Mouse (Mus musculus) intestine, embryonic 16.5 days (tissue): ENCODE data around the gene Arhgef16. TPM values are rescaled to one million over a fixed set of nuclear protein-coding genes. Genes with fewer than 3 reads are reported as not detected.
A peak's percentile ranks its signal among the peaks of the same experiment; 100 is the strongest.

Experiments used
- ATAC-seq: fragments of 200-750 bp; cut with Nextera tagmentation; 2 replicates; pipeline ENCODE4 v1.8.0; 2017; ENCODE audit warnings: moderate TSS enrichment, moderate library complexity
- H3K27ac ChIP-seq: fragments of 300-500 bp; sonication (generic); 2 replicates; pipeline ENCODE4 v1.5.1; 2014; ENCODE audit warnings: mild to moderate bottlenecking, low read length
- H3K27me3 ChIP-seq: fragments of 300-500 bp; sonication (generic); replicated peaks from 2 replicates; pipeline ENCODE4 v1.6.1; 2014; ENCODE audit warnings: low read length, control low read depth, mixed read lengths; ENCODE audit not compliant: control insufficient read depth, insufficient read depth
- H3K36me3 ChIP-seq: fragments of 300-500 bp; sonication (generic); 2 replicates; pipeline ENCODE4 v1.6.1; 2014; ENCODE audit warnings: low read length, control low read depth; ENCODE audit not compliant: control insufficient read depth, insufficient read depth
- H3K4me1 ChIP-seq: fragments of 300-500 bp; sonication (generic); 2 replicates; pipeline ENCODE4 v1.6.1; 2014; ENCODE audit warnings: low read length, control low read depth, mixed read lengths; ENCODE audit not compliant: control insufficient read depth, insufficient read depth
- H3K4me2 ChIP-seq: fragments of 300-500 bp; sonication (generic); 2 replicates; pipeline ENCODE4 v1.6.1; 2014; ENCODE audit warnings: low read depth, low read length, control low read depth
- H3K4me3 ChIP-seq: fragments of 300-500 bp; sonication (generic); 2 replicates; pipeline ENCODE4 v1.5.1; 2014; ENCODE audit warnings: mild to moderate bottlenecking, low read length
- H3K9ac ChIP-seq: fragments of 300-500 bp; sonication (generic); 2 replicates; pipeline ENCODE4 v1.6.1; 2014; ENCODE audit warnings: low read depth, low read length
- H3K9me3 ChIP-seq: fragments of 300-500 bp; sonication (generic); 2 replicates; pipeline ENCODE4 v1.6.1; 2016; ENCODE audit warnings: low read length, control low read depth; ENCODE audit not compliant: control insufficient read depth
- WGBS: fragments of 180-500 bp; shearing (Covaris S2); extraction: QIAGEN DNeasy Blood & Tissue Kit; methylation state at CpG from one replicate; pipeline ENCODE4 v1.1.7; 2014; 5-methylcytosine and 5-hydroxymethylcytosine counted together
- polyA plus RNA-seq: library from polyadenylated mRNA; unstranded; fragments of >200 nt; fragmentation: Nextera tagmentation; extraction: Ambion mirVana; gene quantifications from 2 replicates; pipeline ENCODE4 v1.2.1, GENCODE M21; 2015

The Arhgef16 gene
- polyA plus RNA-seq, 1 experiment from 2014 or later, result 69.5 TPM

DNA sequence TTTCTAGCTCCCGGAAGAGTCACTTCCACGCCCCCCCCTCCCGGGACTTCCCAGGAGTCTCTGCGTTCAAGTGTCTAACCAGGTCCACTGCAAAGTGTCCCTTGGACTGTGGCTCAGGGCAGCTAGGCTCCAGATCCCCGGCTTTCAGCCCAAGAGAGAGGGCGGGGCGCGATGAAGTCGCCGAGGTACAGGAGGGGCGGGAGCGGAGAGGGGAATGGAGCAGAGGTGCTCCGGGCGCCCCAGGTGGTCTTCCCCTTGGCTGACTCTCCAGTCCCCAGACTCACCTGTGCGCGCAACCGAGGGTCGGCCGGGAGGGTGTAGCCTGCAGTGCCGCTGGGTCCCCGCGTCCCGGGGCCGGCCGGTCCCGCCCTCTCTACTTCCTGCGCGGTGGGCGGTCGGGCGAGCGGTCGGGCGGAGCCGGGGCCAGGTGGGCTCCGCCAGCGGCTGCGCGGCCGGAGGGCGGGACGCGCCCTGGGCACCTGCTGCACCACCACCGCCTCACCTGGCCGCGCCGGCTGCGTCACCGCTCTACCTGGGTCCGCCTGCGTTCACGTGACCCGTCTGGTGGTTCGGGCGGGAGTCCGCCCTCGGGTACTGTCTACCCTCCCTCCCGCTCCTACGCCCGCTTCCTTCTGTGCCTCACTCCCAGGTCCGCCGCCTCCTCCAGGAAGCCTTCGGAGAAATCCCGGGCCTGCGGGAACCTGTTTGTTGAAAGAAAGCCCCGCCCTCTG is 1.8 kb downstream of the Arhgef16 start:
- H3K27ac ChIP-seq, result peak overlapping the region; percentile 94
- no peaks in the 10 kb centered on the region for H3K36me3 ChIP-seq
- peak; percentile 86 for ATAC-seq
- H3K4me3 ChIP-seq, result peak overlapping the region; percentile 62
- no peaks in the 10 kb centered on the region for H3K9me3 ChIP-seq
- peak overlapping the region; percentile 71 for H3K9ac ChIP-seq
- whole genome bisulfite sequencing, result under 1% methylated on average over 66 of the region's 66 CpGs
- H3K4me2 ChIP-seq, result peak overlapping the region; percentile 75
- H3K4me1 ChIP-seq, result peaks cover 25% of the 10 kb centered on the region; the same call in 1 of the 2 replicates
- H3K27me3 ChIP-seq, result peaks cover 10% of the 10 kb centered on the region; the same call in 1 of the 2 replicates

DNA sequence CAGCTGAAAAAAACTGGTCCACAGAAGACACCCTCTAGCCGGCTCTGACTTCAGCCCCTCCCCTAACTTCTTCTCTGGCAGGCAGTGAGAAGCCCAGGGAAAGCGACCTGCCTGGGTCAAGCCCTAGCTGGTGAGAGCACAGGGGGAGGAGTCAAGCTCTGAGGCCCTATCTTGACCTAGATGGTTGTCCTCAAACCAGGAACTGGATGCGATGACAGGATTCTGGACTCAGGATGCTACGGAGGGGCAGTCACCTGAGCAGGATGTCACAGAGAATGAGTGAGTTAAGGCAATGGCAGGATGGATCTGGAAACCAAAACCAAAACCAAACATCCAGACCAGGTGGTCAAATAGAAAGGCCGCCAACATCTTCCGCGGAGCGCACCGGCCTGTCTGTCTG is 3.7 kb downstream of the Arhgef16 start:
- Histone ChIP-seq H3K4me2 (peak overlapping the region; percentile 75), H3K9me3 (no peaks in the 10 kb centered on the region), H3K27ac (peak overlapping the region; percentile 74), H3K9ac (peak overlapping the region; percentile 56), H3K36me3 (no peaks in the 10 kb centered on the region), H3K4me1 (peaks cover 40% of the 10 kb centered on the region), H3K27me3 (peaks cover 10% of the 10 kb centered on the region; the same call in 1 of the 2 replicates), H3K4me3 (peak overlapping the region; percentile 62)
- WGBS, result 31% methylated on average over 9 of the region's 9 CpGs
- peak; percentile 41 for ATAC-seq

DNA sequence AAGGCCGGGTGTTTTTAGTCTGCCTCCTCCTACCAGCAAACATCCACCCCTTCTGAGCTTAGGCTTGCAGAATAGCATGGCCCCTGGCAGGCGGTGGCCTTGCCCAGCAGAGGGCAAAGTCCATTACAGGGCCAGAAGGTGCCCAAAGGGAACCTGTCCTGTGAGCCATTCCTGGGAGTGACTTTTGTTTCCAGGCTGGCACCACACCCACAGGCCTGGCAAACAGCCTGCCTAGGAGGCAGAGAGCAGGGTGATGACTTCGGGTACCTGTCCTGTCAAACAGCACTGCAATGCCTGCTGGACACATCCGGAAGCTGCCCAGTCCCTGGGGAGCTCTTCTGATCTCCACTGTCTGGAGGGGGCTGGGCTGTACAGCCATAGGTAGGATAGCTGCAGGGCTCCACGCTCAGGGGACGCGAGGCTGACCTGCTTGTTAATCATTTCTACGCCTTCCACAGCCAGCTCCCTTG is 7.2 kb downstream of the Arhgef16 start:
- WGBS, result 25% methylated on average over 8 of the region's 8 CpGs
- peak overlapping the region; percentile 49 for H3K9ac ChIP-seq
- peaks cover 36% of the 10 kb centered on the region for H3K4me1 ChIP-seq

DNA sequence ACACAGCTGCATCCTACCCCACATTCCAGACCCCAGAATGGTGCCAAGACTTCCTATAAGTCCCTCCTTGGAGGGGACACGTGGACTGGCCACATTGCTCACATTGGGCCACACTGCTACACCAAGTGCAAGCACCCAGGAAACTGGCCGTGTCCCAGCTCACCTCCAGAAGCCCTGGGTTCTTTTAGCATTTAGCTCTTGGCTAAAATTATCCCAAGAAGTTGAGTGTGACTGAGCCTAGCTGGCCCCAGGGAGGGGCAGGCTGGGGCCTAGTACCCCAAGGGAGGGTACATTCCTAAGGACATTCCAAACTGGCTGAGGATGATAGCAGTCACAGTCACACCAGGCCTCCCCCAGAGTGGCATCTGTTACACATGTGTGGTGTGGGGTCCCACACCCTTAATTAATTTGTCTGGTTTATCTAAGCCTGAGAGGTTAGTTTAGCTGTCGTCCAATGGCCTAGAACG is 7.7 kb downstream of the Arhgef16 start:
- Histone ChIP-seq H3K4me2 (peak overlapping the region; percentile 49), H3K4me1 (peaks cover 36% of the 10 kb centered on the region), H3K9ac (peak overlapping the region; percentile 49; the same call in 1 of the 2 replicates), H3K36me3 (no peaks in the 10 kb centered on the region), H3K4me3 (no peak overlapping the region; the same call in 1 of the 2 replicates), H3K27me3 (no peaks in the 10 kb centered on the region), H3K27ac (peak overlapping the region; percentile 90), H3K9me3 (no peaks in the 10 kb centered on the region)
- ATAC-seq, result peak; percentile 39
- 24% methylated on average over 4 of the region's 4 CpGs for WGBS

More for the DNA sequence above, 7.2 kb downstream of the Arhgef16 start:
- H3K27me3 ChIP-seq, result no peaks in the 10 kb centered on the region
- peak; percentile 88 for ATAC-seq
- peak overlapping the region; percentile 49 for H3K4me2 ChIP-seq
- no peaks in the 10 kb centered on the region for H3K9me3 ChIP-seq
- H3K4me3 ChIP-seq, result peak overlapping the region; percentile 19
- peak overlapping the region; percentile 90 for H3K27ac ChIP-seq
- no peaks in the 10 kb centered on the region for H3K36me3 ChIP-seq

DNA sequence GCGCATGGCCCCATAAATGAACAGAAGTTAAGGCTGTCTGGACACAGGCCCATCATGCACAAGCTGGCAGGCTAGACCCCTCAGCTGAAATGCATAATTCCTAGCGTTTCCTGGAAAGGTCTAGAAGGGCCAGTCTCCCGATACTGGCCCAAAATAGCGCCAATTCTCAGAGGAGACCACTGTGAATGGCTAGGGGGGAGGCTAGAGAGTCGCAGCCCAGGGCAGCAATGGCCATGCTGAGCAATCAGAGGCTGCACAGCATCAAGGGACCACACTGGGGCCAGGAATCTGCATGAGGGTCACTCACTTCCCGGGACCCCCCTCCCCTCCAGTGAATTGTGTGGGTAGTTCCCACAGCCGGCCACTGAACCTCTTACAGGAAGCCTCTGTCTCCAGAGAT is 17.8 kb downstream of the Arhgef16 start:
- Histone ChIP-seq H3K27me3 (no peaks in the 10 kb centered on the region), H3K4me1 (no peaks in the 10 kb centered on the region), H3K4me2 (no peak overlapping the region), H3K4me3 (no peak overlapping the region), H3K9me3 (no peaks in the 10 kb centered on the region), H3K9ac (no peak overlapping the region), H3K36me3 (no peaks in the 10 kb centered on the region; the same call in 1 of the 2 replicates), H3K27ac (no peak overlapping the region)
- ATAC-seq, result no peak
- 60% methylated on average over 7 of the region's 7 CpGs for WGBS

DNA sequence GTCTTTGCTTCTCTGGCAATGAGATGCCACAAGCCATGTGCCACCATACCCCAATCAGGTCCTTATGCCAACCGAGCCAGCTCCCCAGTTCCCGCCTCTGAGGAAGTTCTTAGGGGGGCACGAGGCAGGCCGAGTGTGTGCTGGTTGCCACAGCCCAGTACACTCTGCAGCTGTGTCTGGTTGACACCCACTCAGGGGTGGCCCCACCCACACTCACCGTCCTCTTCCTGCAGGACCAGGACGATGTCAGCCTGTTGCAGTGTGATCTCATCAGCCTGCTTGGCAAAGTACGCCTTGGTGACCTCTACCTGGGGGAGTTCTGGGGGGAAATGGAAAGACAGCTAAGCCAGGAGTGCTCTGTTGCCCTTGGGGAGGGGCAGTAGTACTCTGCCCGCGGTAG is 22.0 kb downstream of the Arhgef16 start:
- Histone ChIP-seq H3K27me3 (no peaks in the 10 kb centered on the region), H3K4me2 (no peak overlapping the region), H3K36me3 (no peaks in the 10 kb centered on the region; the same call in 1 of the 2 replicates), H3K4me1 (no peaks in the 10 kb centered on the region), H3K4me3 (no peak overlapping the region), H3K27ac (no peak overlapping the region), H3K9ac (no peak overlapping the region), H3K9me3 (no peaks in the 10 kb centered on the region)
- ATAC-seq, result no peak
- WGBS, result 65% methylated on average over 9 of the region's 9 CpGs

DNA sequence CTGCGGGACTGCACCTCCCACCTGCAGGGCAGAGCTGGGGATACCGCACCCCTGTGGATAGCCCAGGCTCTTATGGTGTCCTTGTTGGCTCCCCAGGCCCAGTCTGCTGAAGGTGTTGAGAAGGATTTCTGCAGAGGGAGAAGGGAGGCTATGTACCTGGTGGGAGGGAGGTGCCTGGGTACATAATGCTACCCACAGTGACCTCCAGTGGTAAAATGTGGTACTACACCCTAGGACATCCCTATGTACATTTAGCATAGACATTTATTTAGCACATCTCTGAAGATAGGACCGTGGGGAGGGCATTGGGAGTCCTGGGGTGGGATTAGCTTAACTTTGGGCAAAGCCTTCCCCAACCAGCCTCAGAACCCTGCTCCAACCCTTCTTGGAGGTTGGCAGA is 28.5 kb downstream of the Arhgef16 start:
- peaks cover 10% of the 10 kb centered on the region for H3K4me1 ChIP-seq
- H3K4me2 ChIP-seq, result no peak overlapping the region
- no peak; the same call in 1 of the 2 replicates for ATAC-seq
- no peaks in the 10 kb centered on the region for H3K27me3 ChIP-seq
- H3K9me3 ChIP-seq, result no peaks in the 10 kb centered on the region
- no peak overlapping the region for H3K27ac ChIP-seq
- H3K36me3 ChIP-seq, result no peaks in the 10 kb centered on the region
- no peak overlapping the region for H3K4me3 ChIP-seq
- 46% methylated on average over 3 of the region's 3 CpGs for WGBS
- no peak overlapping the region for H3K9ac ChIP-seq

DNA sequence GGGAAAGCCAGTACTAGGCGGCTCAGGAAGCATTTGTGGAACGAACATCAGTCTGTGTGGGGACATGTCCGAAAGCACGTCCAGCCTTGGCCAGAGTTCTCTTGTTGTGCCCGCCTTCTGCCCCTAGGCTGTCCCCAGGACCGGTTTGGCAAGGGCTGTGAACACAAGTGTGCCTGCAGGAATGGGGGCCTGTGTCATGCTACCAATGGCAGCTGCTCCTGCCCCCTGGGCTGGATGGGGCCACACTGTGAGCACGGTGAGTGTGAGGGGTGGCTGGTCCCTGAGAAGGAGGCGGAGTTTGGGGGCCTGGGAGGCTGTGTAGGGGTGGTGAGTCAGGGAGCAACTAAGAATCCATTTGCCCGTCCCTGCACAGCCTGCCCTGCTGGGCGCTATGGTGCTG is 32.0 kb downstream of the Arhgef16 start:
- Histone ChIP-seq H3K4me2 (0 out of 2 replicates have a peak overlapping the region, but pooled peaks have one; percentile 32), H3K27ac (no peak overlapping the region), H3K27me3 (no peaks in the 10 kb centered on the region), H3K9ac (peak overlapping the region; percentile 21; the same call in 1 of the 2 replicates), H3K9me3 (no peaks in the 10 kb centered on the region), H3K4me1 (peaks cover 10% of the 10 kb centered on the region), H3K36me3 (no peaks in the 10 kb centered on the region), H3K4me3 (no peak overlapping the region; the same call in none of the 2 replicates)
- WGBS, result 40% methylated on average over 10 of the region's 10 CpGs
- ATAC-seq, result peak; percentile 78

DNA sequence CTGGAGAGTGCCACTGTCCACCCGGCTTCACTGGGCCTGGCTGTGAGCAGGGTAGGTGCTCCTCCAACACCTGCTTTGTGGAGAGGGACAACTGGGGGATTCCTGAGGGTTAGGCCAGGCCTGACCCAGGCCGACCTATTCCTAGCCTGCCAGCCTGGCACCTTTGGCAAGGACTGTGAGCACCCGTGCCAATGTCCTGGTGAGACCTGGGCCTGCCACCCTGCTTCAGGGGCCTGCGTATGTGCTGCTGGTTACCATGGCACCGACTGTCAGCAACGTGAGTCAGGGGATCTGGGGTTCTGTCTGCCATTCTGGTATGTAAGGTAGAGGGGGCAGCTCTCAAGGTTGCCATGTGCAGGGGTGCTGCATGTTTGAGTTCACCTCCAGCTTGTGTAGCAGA is 34.0 kb downstream of the Arhgef16 start:
- no peak overlapping the region for H3K9ac ChIP-seq
- no peak overlapping the region for H3K27ac ChIP-seq
- H3K4me3 ChIP-seq, result no peak overlapping the region
- 80% methylated on average over 6 of the region's 6 CpGs for WGBS
- no peak overlapping the region for H3K4me2 ChIP-seq
- no peaks in the 10 kb centered on the region for H3K27me3 ChIP-seq
- H3K9me3 ChIP-seq, result no peaks in the 10 kb centered on the region
- no peak for ATAC-seq
- peaks cover 4% of the 10 kb centered on the region for H3K36me3 ChIP-seq
- peaks cover 10% of the 10 kb centered on the region for H3K4me1 ChIP-seq
